ENCODE assay signal across 12 mouse cellular contexts in genomic region chr10:91242491-91243046, GRCm38 (mm10).
A peak's percentile ranks its signal among the peaks of the same experiment; 100 is the strongest.
DNase-seq lines count a peak whose midpoint lies in the region; ATAC-seq and TF ChIP-seq lines count a peak whose summit lies in the region.
"Had no signal": no experiment of that assay in that cellular context is flagged by ENCODE, and none has a peak within 500 bp of the region (broad histone marks: within the 10 kb centered on the region; RNA-seq: fewer than 3 reads in every experiment).

No protein-coding gene starts in this region.

- no peak for DNase-seq in intestine, embryonic 14.5 days (ENCODE audit: low spot score)
- DNase-seq in lung, postnatal 25 days (ENCODE audit: low spot score), result peak; percentile 50
- no peak for DNase-seq in adrenal gland, adult 18-20 months (ENCODE audit: low spot score in 2 of 2)
- DNase-seq: adrenal gland, postnatal 25 days; cerebellum, postnatal 14 days; gastrocnemius, postnatal 10 days; thymus, adult 18-20 months had no signal

- peak overlapping the region; percentile 64 for H3K27ac ChIP-seq in intestine, embryonic 14.5 days (ENCODE audit: low read depth)
- H3K27ac ChIP-seq in intestine, postnatal 0 days (ENCODE audit: low read depth, low read length), result no peak overlapping the region
- peak overlapping the region; percentile 64; the same call in 1 of the 2 replicates for H3K27ac ChIP-seq in bone marrow, adult 2 months (ENCODE audit: control insufficient read depth, insufficient read depth, low read depth, low read length, poor library complexity)
- peak overlapping the region; percentile 88 for H3K27ac ChIP-seq in embryonic facial prominence, embryonic 15.5 days (replicated peaks)

- H3K4me3 ChIP-seq in intestine, embryonic 14.5 days (ENCODE audit: low read depth, low read length), result no peak overlapping the region
- no peak overlapping the region for H3K4me3 ChIP-seq in intestine, postnatal 0 days (ENCODE audit: low read depth, low read length)
- H3K4me3 ChIP-seq in bone marrow, adult 2 months (replicated peaks; ENCODE audit: control insufficient read depth, low read depth, low read length), result peak overlapping the region; percentile 43
- H3K4me3 ChIP-seq in embryonic facial prominence, embryonic 15.5 days (replicated peaks), result no peak overlapping the region

- no peaks in the 10 kb centered on the region for H3K36me3 ChIP-seq in intestine, embryonic 14.5 days (ENCODE audit: control insufficient read depth, insufficient read depth, low read length)
- H3K36me3 ChIP-seq in intestine, postnatal 0 days (ENCODE audit: control insufficient read depth, insufficient read depth), result no peaks in the 10 kb centered on the region
- H3K36me3 ChIP-seq in embryonic facial prominence, embryonic 15.5 days, result no peaks in the 10 kb centered on the region

- no peak for ATAC-seq in intestine, embryonic 14.5 days (replicated peaks; ENCODE audit: low FRiP score, low TSS enrichment, low read depth)
- no peak for ATAC-seq in intestine, postnatal 0 days
- ATAC-seq in embryonic facial prominence, embryonic 15.5 days (ENCODE audit: insufficient number of reproducible peaks, low FRiP score, low TSS enrichment, low read depth), result no peak
- no peak for ATAC-seq in CD4-positive, CD25-positive, alpha-beta regulatory T cell, adult 4 months
- no peak for ATAC-seq in erythroid progenitor cell, adult 5-6 weeks (replicated peaks; ENCODE audit: low FRiP score, poor library complexity, severe bottlenecking)

- WGBS in intestine, embryonic 14.5 days, result 68% methylated on average over 5 of the region's 5 CpGs
- WGBS in intestine, postnatal 0 days, result 71% methylated on average over 5 of the region's 5 CpGs
- 8% methylated on average over 5 of the region's 5 CpGs for WGBS in bone marrow, adult 2 months
- WGBS in embryonic facial prominence, embryonic 15.5 days, result 50% methylated on average over 5 of the region's 5 CpGs

- H3K9me3 ChIP-seq in intestine, embryonic 14.5 days (ENCODE audit: control insufficient read depth, low read length), result no peaks in the 10 kb centered on the region
- no peaks in the 10 kb centered on the region for H3K9me3 ChIP-seq in intestine, postnatal 0 days (ENCODE audit: control insufficient read depth)
- H3K9me3 ChIP-seq in embryonic facial prominence, embryonic 15.5 days (replicated peaks), result no peaks in the 10 kb centered on the region

- TF ChIP-seq POLR2A in bone marrow, adult 2 months (IDR thresholded peaks at IDR 0.05; ENCODE audit: borderline replicate concordance, control insufficient read depth, low read depth, low read length), result no peak

- TF ChIP-seq CTCF in intestine, postnatal 0 days (IDR thresholded peaks at IDR 0.05; ENCODE audit: low read depth), result no peak
- TF ChIP-seq CTCF in bone marrow, adult 2 months (IDR thresholded peaks at IDR 0.05; ENCODE audit: control insufficient read depth, insufficient read depth, low read length), result no peak

- H3K4me1 ChIP-seq in intestine, embryonic 14.5 days (replicated peaks; ENCODE audit: control insufficient read depth, insufficient read depth, low read length), result peaks cover 12% of the 10 kb centered on the region
- no peaks in the 10 kb centered on the region for H3K4me1 ChIP-seq in intestine, postnatal 0 days (replicated peaks; ENCODE audit: control insufficient read depth, insufficient read depth, low read length)
- no peaks in the 10 kb centered on the region; the same call in 1 of the 2 replicates for H3K4me1 ChIP-seq in bone marrow, adult 2 months (ENCODE audit: control insufficient read depth, insufficient read depth, low read length)
- H3K4me1 ChIP-seq in embryonic facial prominence, embryonic 15.5 days, result peaks cover 55% of the 10 kb centered on the region

- no peak overlapping the region for H3K9ac ChIP-seq in intestine, embryonic 14.5 days (ENCODE audit: low read length)
- H3K9ac ChIP-seq in intestine, postnatal 0 days (ENCODE audit: low read depth, low read length), result no peak overlapping the region
- H3K9ac ChIP-seq in embryonic facial prominence, embryonic 15.5 days, result no peak overlapping the region

- H3K4me2 ChIP-seq in intestine, embryonic 14.5 days (ENCODE audit: low read length), result no peak overlapping the region
- no peak overlapping the region for H3K4me2 ChIP-seq in intestine, postnatal 0 days (replicated peaks; ENCODE audit: low read depth)
- no peak overlapping the region for H3K4me2 ChIP-seq in embryonic facial prominence, embryonic 15.5 days (replicated peaks)

- no peaks in the 10 kb centered on the region for H3K27me3 ChIP-seq in intestine, embryonic 14.5 days (replicated peaks; ENCODE audit: control insufficient read depth, insufficient read depth, low read length)
- H3K27me3 ChIP-seq in intestine, postnatal 0 days (replicated peaks; ENCODE audit: control insufficient read depth, insufficient read depth, low read length), result no peaks in the 10 kb centered on the region
- H3K27me3 ChIP-seq in embryonic facial prominence, embryonic 15.5 days, result no peaks in the 10 kb centered on the region
